Mouse (Mus musculus): ENCODE data around the gene Pdf. TPM values are rescaled to one million over a fixed set of nuclear protein-coding genes. Genes with fewer than 3 reads are reported as not detected.

Pdf gene
- polyA plus RNA-seq, 1 experiment from 2014 or later: 39.9 TPM

Small RNAs within 50 kb of the gene (microRNA-seq; reads per million reads assigned to microRNA genes)
- gene Mir7075: 2.2 reads per million

Other genes with a start within 250 kb of the Pdf start
- 0.56 and 0.62 TPM in 2 replicates for gene Has3, start 178.4 kb downstream of the Pdf start, polyA plus RNA-seq (2016; fragmentation: Nextera tagmentation; extraction: Ambion mirVana)
- 59.4 and 59.6 TPM in 2 replicates for gene Utp4, start 155.0 kb downstream of the Pdf start, polyA plus RNA-seq (2016; fragmentation: Nextera tagmentation; extraction: Ambion mirVana)
- 6.9 and 8.9 TPM in 2 replicates for gene Sntb2, start 112.9 kb downstream of the Pdf start, polyA plus RNA-seq (2016; fragmentation: Nextera tagmentation; extraction: Ambion mirVana)
- 96.7 and 96.9 TPM in 2 replicates for gene Vps4a, start 17.4 kb downstream of the Pdf start, polyA plus RNA-seq (2016; fragmentation: Nextera tagmentation; extraction: Ambion mirVana)
- 41.7 and 43.3 TPM in 2 replicates for gene Cog8, start 8.1 kb upstream of the Pdf start, polyA plus RNA-seq (2016; fragmentation: Nextera tagmentation; extraction: Ambion mirVana)
- 92.7 and 99.0 TPM in 2 replicates for gene Nip7, start 8.3 kb upstream of the Pdf start, polyA plus RNA-seq (2016; fragmentation: Nextera tagmentation; extraction: Ambion mirVana)
- gene Tmed6, start 17.0 kb upstream of the Pdf start, polyA plus RNA-seq (2016; fragmentation: Nextera tagmentation; extraction: Ambion mirVana): not detected in 2 replicates
- 22.3 and 26.6 TPM in 2 replicates for gene Terf2, start 47.9 kb upstream of the Pdf start, polyA plus RNA-seq (2016; fragmentation: Nextera tagmentation; extraction: Ambion mirVana)
- gene Cyb5b, start 102.0 kb upstream of the Pdf start, polyA plus RNA-seq (2016; fragmentation: Nextera tagmentation; extraction: Ambion mirVana): 157 and 167 TPM in 2 replicates
- gene Nfat5, start 244.9 kb upstream of the Pdf start, polyA plus RNA-seq (2016; fragmentation: Nextera tagmentation; extraction: Ambion mirVana): 11.1 and 14.0 TPM in 2 replicates

Measured in forebrain, embryonic 12.5 days (tissue).